Mouse (Mus musculus) heart, postnatal 10 days (tissue): ENCODE data around the gene Irs4. TPM values are rescaled to one million over a fixed set of nuclear protein-coding genes. Genes with fewer than 3 reads are reported as not detected.
A peak's percentile ranks its signal among the peaks of the same experiment; 100 is the strongest.

Source experiments
- DNase-seq, 2 experiments: peaks; one replicate each; pipeline ENCODE4 v3.0.0; 2021
- intact Hi-C: fragments of 180-260 bp; cut with DNase I; formaldehyde crosslinking; loops from one replicate; pipeline ENCODE4 v1.15.1; 2025
- total RNA-seq, 2 experiments: library from RNA; stranded (reverse); gene quantifications; 2 replicates each; pipeline ENCODE4 v1.2.3; 2021

Irs4 gene
- total RNA-seq = under 1 TPM; 0.07 to 0.10 TPM

GRCm38 (mm10) chrX:141724937-141725918 is at the start of gene Irs4:
TSS of gene Irs4 (minus strand) at chrX:141725263.
- DNase-seq = no peak
- intact Hi-C loops = no loop called here

- intact Hi-C loops = no loop called here
- DNase-seq = no peak
These were observed 25.3 kb upstream of the Irs4 start for GRCm38 (mm10) chrX:141750360-141750759.

- DNase-seq = no peak
- intact Hi-C loops = no loop called here
These were observed 4.5 kb upstream of the Irs4 start for GRCm38 (mm10) chrX:141729570-141729969.

GRCm38 (mm10) chrX:141724391-141724891 is 622 bp downstream of the Irs4 start:
- DNase-seq = no peak
- intact Hi-C loops = no loop called here

GRCm38 (mm10) chrX:141723936-141724335 is 1.1 kb downstream of the Irs4 start:
- no peak for DNase-seq
- intact Hi-C loops = no loop called here

- peak in 1 of 2 experiments; percentile 4 for DNase-seq
- intact Hi-C loops = no loop called here
These were observed 3.3 kb downstream of the Irs4 start for GRCm38 (mm10) chrX:141721725-141722124.

Other genes with a start within 250 kb of the Irs4 start
- 10 to 100 TPM; 66.9 to 76.9 TPM for gene Col4a5, start 249.9 kb downstream of the Irs4 start, total RNA-seq
- gene Gm15294, start 150.0 kb upstream of the Irs4 start, total RNA-seq = not detected